17 mouse cellular contexts compared by ENCODE assay signal in the genomic region with DNA sequence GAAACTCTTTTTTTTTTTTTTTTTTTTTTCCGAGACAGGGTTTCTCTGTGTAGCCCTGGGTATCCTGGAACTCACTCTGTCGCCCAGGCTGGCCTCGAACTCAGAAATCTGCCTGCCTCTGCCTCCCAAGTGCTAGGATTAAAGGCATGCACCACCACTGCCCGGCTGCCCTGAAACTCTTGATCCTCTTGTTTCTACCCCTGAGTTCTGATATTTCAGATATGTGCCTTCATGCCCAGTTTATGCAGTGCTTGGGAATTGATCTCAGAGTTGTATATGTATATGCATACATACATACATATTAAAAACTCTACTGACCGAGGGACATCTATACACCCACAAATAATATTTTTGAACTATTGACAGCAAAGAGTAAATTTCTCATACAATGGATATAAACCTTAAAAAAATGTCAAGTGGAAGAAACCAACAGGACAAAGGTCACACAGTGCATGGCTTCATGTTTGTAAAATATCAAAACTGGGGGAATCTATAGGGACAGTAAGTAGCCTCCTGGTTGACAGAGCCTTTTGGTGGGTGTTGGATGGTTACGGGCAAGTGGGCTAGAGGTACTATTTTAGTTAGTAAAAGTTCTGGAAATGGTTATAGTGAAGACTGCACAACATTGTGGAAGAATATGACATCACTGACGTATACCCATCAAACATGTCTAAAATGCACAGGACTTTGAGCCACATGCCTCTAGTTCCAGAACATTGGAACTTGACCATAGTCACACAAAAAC. TPM values are rescaled to one million over a fixed set of nuclear protein-coding genes. Genes with fewer than 3 reads are reported as not detected.
DNase-seq lines count a peak whose midpoint lies in the region; ATAC-seq and TF ChIP-seq lines count a peak whose summit lies in the region.
"Had no signal": no experiment of that assay in that cellular context is flagged by ENCODE, and none has a peak within 500 bp of the region (broad histone marks: within the 10 kb centered on the region; RNA-seq: fewer than 3 reads in every experiment).

No protein-coding gene starts in this region.

- no peak overlapping the region for H3K4me3 ChIP-seq in lung, embryonic 14.5 days (ENCODE audit: low read depth, low read length)
- H3K4me3 ChIP-seq in lung, postnatal 0 days (ENCODE audit: low read depth, low read length) = no peak overlapping the region
- peak overlapping the region; percentile 67 for H3K4me3 ChIP-seq in erythroblast, embryonic 14.5 days (replicated peaks)
- peak overlapping the region; percentile 38 to 55 for H3K4me3 ChIP-seq in liver, embryonic 14.5 days (ENCODE audit: insufficient read depth in 1 of 2, low read depth in 2 of 2, low read length in 2 of 2)
- H3K4me3 ChIP-seq in stomach, embryonic 16.5 days (replicated peaks; ENCODE audit: low read length) = no peak overlapping the region
- H3K4me3 ChIP-seq: embryonic facial prominence, embryonic 13.5 days; forebrain, embryonic 12.5 days; heart, adult 2 months; midbrain, embryonic 15.5 days had no signal

- peaks cover 8% of the 10 kb centered on the region for H3K27me3 ChIP-seq in lung, embryonic 14.5 days (ENCODE audit: insufficient read depth, low read length)
- H3K27me3 ChIP-seq in lung, postnatal 0 days (replicated peaks; ENCODE audit: insufficient read depth, low read length) = no peaks in the 10 kb centered on the region
- no peaks in the 10 kb centered on the region; the same call in 1 of the 2 replicates for H3K27me3 ChIP-seq in erythroblast, embryonic 14.5 days (ENCODE audit: control insufficient read depth)
- no peaks in the 10 kb centered on the region for H3K27me3 ChIP-seq in liver, embryonic 14.5 days (ENCODE audit: control insufficient read depth, insufficient read depth, low read length)
- H3K27me3 ChIP-seq in stomach, embryonic 16.5 days (ENCODE audit: control insufficient read depth, insufficient read depth, low read length) = 0 out of 2 replicates have a peak, but pooled peaks cover 4% of the 10 kb centered on the region

- WGBS in lung, embryonic 14.5 days = 74% methylated on average over 7 of the region's 7 CpGs
- WGBS in lung, postnatal 0 days = 71% methylated on average over 7 of the region's 7 CpGs
- 27% methylated on average over 7 of the region's 7 CpGs for WGBS in liver, embryonic 14.5 days (ENCODE audit: insufficient replicate concordance)
- WGBS in stomach, embryonic 16.5 days = 75% methylated on average over 7 of the region's 7 CpGs

- DNase-seq in lung, embryonic 14.5 days = no peak
- DNase-seq in lung, postnatal 0 days (ENCODE audit: low spot score) = no peak
- peak; percentile 84 to 90 (median 89) for DNase-seq in liver, embryonic 14.5 days (ENCODE audit: low read depth in 3 of 3, low spot score in 3 of 3)
- DNase-seq in urinary bladder, postnatal 14 days (ENCODE audit: low spot score) = no peak
- DNase-seq in lung, postnatal 25 days (ENCODE audit: low spot score) = no peak
- DNase-seq: adrenal gland, adult 2 months; cerebellum, adult 2 months; heart, adult 2 months; kidney, postnatal 25 days; lung, adult 18-20 months had no signal

- no peaks in the 10 kb centered on the region for H3K36me3 ChIP-seq in lung, embryonic 14.5 days (ENCODE audit: insufficient read depth)
- no peaks in the 10 kb centered on the region for H3K36me3 ChIP-seq in lung, postnatal 0 days (ENCODE audit: insufficient read depth, low read length)
- H3K36me3 ChIP-seq in erythroblast, embryonic 14.5 days (ENCODE audit: control insufficient read depth) = peaks cover 48% of the 10 kb centered on the region
- H3K36me3 ChIP-seq in liver, embryonic 14.5 days (replicated peaks; ENCODE audit: control insufficient read depth, insufficient read depth, low read depth) = peaks cover 13% of the 10 kb centered on the region
- no peaks in the 10 kb centered on the region for H3K36me3 ChIP-seq in stomach, embryonic 16.5 days (ENCODE audit: control insufficient read depth, insufficient read depth, low read length)
- H3K36me3 ChIP-seq: embryonic facial prominence, embryonic 13.5 days; forebrain, embryonic 12.5 days; midbrain, embryonic 15.5 days had no signal

- TF ChIP-seq CTCF in lung, embryonic 14.5 days (IDR thresholded peaks at IDR 0.05; ENCODE audit: low read depth) = no peak
- no peak for TF ChIP-seq CTCF in lung, postnatal 0 days (IDR thresholded peaks at IDR 0.05)
- TF ChIP-seq CTCF in liver, embryonic 14.5 days (IDR thresholded peaks at IDR 0.05; ENCODE audit: low read depth) = no peak

- no peak overlapping the region for H3K4me2 ChIP-seq in lung, embryonic 14.5 days
- H3K4me2 ChIP-seq in lung, postnatal 0 days (replicated peaks; ENCODE audit: low read depth, low read length) = no peak overlapping the region
- H3K4me2 ChIP-seq in liver, embryonic 14.5 days (ENCODE audit: low read depth) = peak overlapping the region; percentile 47
- no peak overlapping the region for H3K4me2 ChIP-seq in stomach, embryonic 16.5 days (ENCODE audit: low read depth, low read length)
- H3K4me2 ChIP-seq: embryonic facial prominence, embryonic 13.5 days; forebrain, embryonic 12.5 days; midbrain, embryonic 15.5 days had no signal

- H3K27ac ChIP-seq in lung, embryonic 14.5 days (ENCODE audit: low read depth) = no peak overlapping the region
- H3K27ac ChIP-seq in lung, postnatal 0 days (ENCODE audit: low read length) = no peak overlapping the region
- peak overlapping the region; percentile 95 for H3K27ac ChIP-seq in liver, embryonic 14.5 days
- H3K27ac ChIP-seq in stomach, embryonic 16.5 days (ENCODE audit: low read length) = no peak overlapping the region
- H3K27ac ChIP-seq: embryonic facial prominence, embryonic 13.5 days; forebrain, embryonic 12.5 days; heart, adult 2 months; midbrain, embryonic 15.5 days had no signal

- no peak for TF ChIP-seq EP300 in lung, postnatal 0 days (IDR thresholded peaks at IDR 0.05)
- peak; percentile 66 for TF ChIP-seq EP300 in liver, embryonic 14.5 days (IDR thresholded peaks at IDR 0.05; ENCODE audit: low read depth)

- no peaks in the 10 kb centered on the region for H3K4me1 ChIP-seq in lung, embryonic 14.5 days (ENCODE audit: insufficient read depth)
- H3K4me1 ChIP-seq in lung, postnatal 0 days (ENCODE audit: insufficient read depth, low read depth, low read length) = no peaks in the 10 kb centered on the region
- H3K4me1 ChIP-seq in erythroblast, embryonic 14.5 days (ENCODE audit: control insufficient read depth) = peaks cover 66% of the 10 kb centered on the region
- H3K4me1 ChIP-seq in liver, embryonic 14.5 days (replicated peaks; ENCODE audit: control insufficient read depth in 2 of 2, insufficient read depth in 2 of 2, low read length in 1 of 2) = peaks cover 34 to 51% of the 10 kb centered on the region in 2 experiments
- no peaks in the 10 kb centered on the region for H3K4me1 ChIP-seq in stomach, embryonic 16.5 days (ENCODE audit: control insufficient read depth, insufficient read depth, low read length)
- H3K4me1 ChIP-seq: embryonic facial prominence, embryonic 13.5 days; forebrain, embryonic 12.5 days; midbrain, embryonic 15.5 days had no signal

- no peak overlapping the region for H3K9ac ChIP-seq in lung, embryonic 14.5 days
- H3K9ac ChIP-seq in lung, postnatal 0 days (replicated peaks; ENCODE audit: low read depth) = no peak overlapping the region
- peak overlapping the region; percentile 81 for H3K9ac ChIP-seq in liver, embryonic 14.5 days (replicated peaks)
- no peak overlapping the region for H3K9ac ChIP-seq in stomach, embryonic 16.5 days (ENCODE audit: low read length)
- H3K9ac ChIP-seq: embryonic facial prominence, embryonic 13.5 days; forebrain, embryonic 12.5 days; midbrain, embryonic 15.5 days had no signal

- peak; percentile 22; the same call in 1 of the 2 replicates for ATAC-seq in lung, embryonic 14.5 days (ENCODE audit: insufficient read depth)
- ATAC-seq in lung, postnatal 0 days = no peak
- peak; percentile 66 for ATAC-seq in liver, embryonic 14.5 days (ENCODE audit: insufficient read depth)
- ATAC-seq in stomach, embryonic 16.5 days (ENCODE audit: insufficient read depth, low FRiP score) = peak; percentile 45
- ATAC-seq: midbrain, embryonic 15.5 days had no signal

- H3K9me3 ChIP-seq in lung, embryonic 14.5 days (ENCODE audit: low read depth, low read length) = no peaks in the 10 kb centered on the region
- H3K9me3 ChIP-seq in lung, postnatal 0 days (ENCODE audit: low read length) = no peaks in the 10 kb centered on the region
- no peaks in the 10 kb centered on the region for H3K9me3 ChIP-seq in erythroblast, embryonic 14.5 days (ENCODE audit: control insufficient read depth, low read length)
- no peaks in the 10 kb centered on the region for H3K9me3 ChIP-seq in liver, embryonic 14.5 days (ENCODE audit: control insufficient read depth, low read length)
- H3K9me3 ChIP-seq in stomach, embryonic 16.5 days (replicated peaks; ENCODE audit: control insufficient read depth, low read length) = no peaks in the 10 kb centered on the region
- H3K9me3 ChIP-seq: embryonic facial prominence, embryonic 13.5 days; forebrain, embryonic 12.5 days; midbrain, embryonic 15.5 days had no signal

RNA-seq across cellular contexts. Expression of a gene that starts 1.6 kb away (rescaled TPM):
- 1.8 and 2.1 TPM in 2 replicates for polyA plus RNA-seq in lung, embryonic 14.5 days (2014; fragmentation: Nextera tagmentation; extraction: Ambion mirVana)
- 2.8 and 4.0 TPM in 2 replicates for polyA plus RNA-seq in lung, postnatal 0 days (2015; fragmentation: Nextera tagmentation; extraction: Ambion mirVana)
- polyA plus RNA-seq in erythroblast, embryonic 14.5 days (2012) = 7.5 and 8.6 TPM in 2 replicates
- polyA plus RNA-seq in liver, embryonic 14.5 days (2012; rRNA removed) = 127 and 156 TPM in 2 replicates
- polyA plus RNA-seq in liver, embryonic 14.5 days (2014; fragmentation: Nextera tagmentation; extraction: Ambion mirVana) = 157 and 161 TPM in 2 replicates
- 3.3 and 5.5 TPM in 2 replicates for polyA plus RNA-seq in stomach, embryonic 16.5 days (2015; fragmentation: Nextera tagmentation; extraction: Ambion mirVana)

RNA-seq across cellular contexts. Expression of a gene that starts 1.9 kb away (rescaled TPM):
- 4,575 and 4,689 TPM in 2 replicates for polyA plus RNA-seq in lung, embryonic 14.5 days (2014; fragmentation: Nextera tagmentation; extraction: Ambion mirVana)
- polyA plus RNA-seq in lung, postnatal 0 days (2015; fragmentation: Nextera tagmentation; extraction: Ambion mirVana) = 11,284 and 13,685 TPM in 2 replicates
- 387,305 and 409,151 TPM in 2 replicates for polyA plus RNA-seq in erythroblast, embryonic 14.5 days (2012)
- 26,041 and 60,430 TPM in 2 replicates for polyA plus RNA-seq in liver, embryonic 14.5 days (2012; rRNA removed)
- polyA plus RNA-seq in liver, embryonic 14.5 days (2014; fragmentation: Nextera tagmentation; extraction: Ambion mirVana) = 70,707 and 74,513 TPM in 2 replicates
- polyA plus RNA-seq in stomach, embryonic 16.5 days (2015; fragmentation: Nextera tagmentation; extraction: Ambion mirVana) = 5,545 and 5,672 TPM in 2 replicates

RNA-seq across cellular contexts. Expression of a gene that starts 9.0 kb away (rescaled TPM):
- 211 and 266 TPM in 2 replicates for polyA plus RNA-seq in lung, embryonic 14.5 days (2014; fragmentation: Nextera tagmentation; extraction: Ambion mirVana)
- polyA plus RNA-seq in lung, postnatal 0 days (2015; fragmentation: Nextera tagmentation; extraction: Ambion mirVana) = 5.0 and 7.7 TPM in 2 replicates
- polyA plus RNA-seq in erythroblast, embryonic 14.5 days (2012) = 158 and 188 TPM in 2 replicates
- polyA plus RNA-seq in liver, embryonic 14.5 days (2012; rRNA removed) = 32.1 and 38.8 TPM in 2 replicates
- polyA plus RNA-seq in liver, embryonic 14.5 days (2014; fragmentation: Nextera tagmentation; extraction: Ambion mirVana) = 74.9 and 85.3 TPM in 2 replicates
- 11.6 and 16.3 TPM in 2 replicates for polyA plus RNA-seq in stomach, embryonic 16.5 days (2015; fragmentation: Nextera tagmentation; extraction: Ambion mirVana)
- polyA plus RNA-seq: adrenal gland, adult 2 months; heart, adult 2 months had no signal

RNA-seq across cellular contexts. Expression of a gene that starts 11.1 kb away (rescaled TPM):
- polyA plus RNA-seq in lung, embryonic 14.5 days (2014; fragmentation: Nextera tagmentation; extraction: Ambion mirVana) = 11,972 and 11,979 TPM in 2 replicates
- 27,628 and 32,987 TPM in 2 replicates for polyA plus RNA-seq in lung, postnatal 0 days (2015; fragmentation: Nextera tagmentation; extraction: Ambion mirVana)
- 130,484 and 191,888 TPM in 2 replicates for polyA plus RNA-seq in erythroblast, embryonic 14.5 days (2012)
- polyA plus RNA-seq in liver, embryonic 14.5 days (2012; rRNA removed) = 214,511 and 362,158 TPM in 2 replicates
- polyA plus RNA-seq in liver, embryonic 14.5 days (2014; fragmentation: Nextera tagmentation; extraction: Ambion mirVana) = 162,484 and 169,597 TPM in 2 replicates
- polyA plus RNA-seq in stomach, embryonic 16.5 days (2015; fragmentation: Nextera tagmentation; extraction: Ambion mirVana) = 13,147 and 13,964 TPM in 2 replicates

RNA-seq across cellular contexts. Expression of a gene that starts 14.7 kb away (rescaled TPM):
- 0.45 and 0.83 TPM in 2 replicates for polyA plus RNA-seq in lung, embryonic 14.5 days (2014; fragmentation: Nextera tagmentation; extraction: Ambion mirVana)
- polyA plus RNA-seq in lung, postnatal 0 days (2015; fragmentation: Nextera tagmentation; extraction: Ambion mirVana) = 0.94 and 1.4 TPM in 2 replicates
- 0.09 and 1.1 TPM in 2 replicates for polyA plus RNA-seq in erythroblast, embryonic 14.5 days (2012)
- polyA plus RNA-seq in liver, embryonic 14.5 days (2012; rRNA removed) = 7.8 and 9.1 TPM in 2 replicates
- 7.9 TPM in 2 replicates for polyA plus RNA-seq in liver, embryonic 14.5 days (2014; fragmentation: Nextera tagmentation; extraction: Ambion mirVana)
- polyA plus RNA-seq in stomach, embryonic 16.5 days (2015; fragmentation: Nextera tagmentation; extraction: Ambion mirVana) = 0.62 and 1.2 TPM in 2 replicates
- polyA plus RNA-seq: adrenal gland, adult 2 months; hindbrain, embryonic 11.5 days; intestine, embryonic 14.5 days had no signal

Comparison
In these comparisons a context has a peak if more than half of its experiments do, and no peak if none do; other contexts are left out.
1. DNase-seq: peak in liver, embryonic 14.5 days (3 of 3); none in lung, embryonic 14.5 days (single experiment), lung, postnatal 0 days (single experiment), urinary bladder, postnatal 14 days (single experiment) and lung, postnatal 25 days (single experiment).
2. H3K4me3 ChIP-seq: peak in erythroblast, embryonic 14.5 days (single experiment) and liver, embryonic 14.5 days (2 of 2); none in lung, embryonic 14.5 days (single experiment), lung, postnatal 0 days (single experiment) and stomach, embryonic 16.5 days (single experiment).
3. RNA of a gene that starts 1.6 kb away (polyA plus RNA-seq): 127 to 161 TPM in liver, embryonic 14.5 days; 7.5 to 8.6 TPM in erythroblast, embryonic 14.5 days, 3.3 to 5.5 TPM in stomach, embryonic 16.5 days, 2.8 to 4.0 TPM in lung, postnatal 0 days and 1.8 to 2.1 TPM in lung, embryonic 14.5 days; every median in the first group is over 10 times any median in the second.